Mouse (Mus musculus): ENCODE results near the gene Slc16a8.

Slc16a8 gene

GRCm38 (mm10) chr15:79254661-79255060 lies at the start of gene Slc16a8:
TSS of gene Slc16a8 (minus strand) at chr15:79254761.
- in situ Hi-C loops (cut with MboI; ENCODE audit: low pct_unique_long_range_greater_than_20kb in 1 of 2, low sequenced_read_pairs in 2 of 2, unreplicated experiment in 1 of 2): no loop called here

GRCm38 (mm10) chr15:79303725-79304124 lies 49.2 kb upstream of the Slc16a8 start:
- in situ Hi-C loops (cut with MboI; ENCODE audit: low pct_unique_long_range_greater_than_20kb in 1 of 2, low sequenced_read_pairs in 2 of 2, unreplicated experiment in 1 of 2): no loop called here

- in situ Hi-C loops (cut with MboI; ENCODE audit: low pct_unique_long_range_greater_than_20kb in 1 of 2, low sequenced_read_pairs in 2 of 2, unreplicated experiment in 1 of 2): no loop called here
These were observed 45.1 kb upstream of the Slc16a8 start for GRCm38 (mm10) chr15:79299563-79300155.

GRCm38 (mm10) chr15:79298553-79298952 lies 44.0 kb upstream of the Slc16a8 start:
- in situ Hi-C loops (cut with MboI; ENCODE audit: low pct_unique_long_range_greater_than_20kb in 1 of 2, low sequenced_read_pairs in 2 of 2, unreplicated experiment in 1 of 2): no loop called here

- in situ Hi-C loops (cut with MboI; ENCODE audit: low pct_unique_long_range_greater_than_20kb in 1 of 2, low sequenced_read_pairs in 2 of 2, unreplicated experiment in 1 of 2): no loop called here
These were observed 38.2 kb upstream of the Slc16a8 start for GRCm38 (mm10) chr15:79292779-79293178.

- in situ Hi-C loops (cut with MboI; ENCODE audit: low pct_unique_long_range_greater_than_20kb in 1 of 2, low sequenced_read_pairs in 2 of 2, unreplicated experiment in 1 of 2): no loop called here
These were observed 35.8 kb upstream of the Slc16a8 start for GRCm38 (mm10) chr15:79290340-79290739.

GRCm38 (mm10) chr15:79289441-79289840 lies 34.9 kb upstream of the Slc16a8 start:
- in situ Hi-C loops (cut with MboI; ENCODE audit: low pct_unique_long_range_greater_than_20kb in 1 of 2, low sequenced_read_pairs in 2 of 2, unreplicated experiment in 1 of 2): no loop called here

- in situ Hi-C loops (cut with MboI; ENCODE audit: low pct_unique_long_range_greater_than_20kb in 1 of 2, low sequenced_read_pairs in 2 of 2, unreplicated experiment in 1 of 2): no loop called here
These were observed 33.8 kb upstream of the Slc16a8 start for GRCm38 (mm10) chr15:79288387-79288786.

- in situ Hi-C loops (cut with MboI; ENCODE audit: low pct_unique_long_range_greater_than_20kb in 1 of 2, low sequenced_read_pairs in 2 of 2, unreplicated experiment in 1 of 2): no loop called here
These were observed 32.5 kb upstream of the Slc16a8 start for GRCm38 (mm10) chr15:79287091-79287490.

- in situ Hi-C loops (cut with MboI; ENCODE audit: low pct_unique_long_range_greater_than_20kb in 1 of 2, low sequenced_read_pairs in 2 of 2, unreplicated experiment in 1 of 2): no loop called here
These were observed 31.6 kb upstream of the Slc16a8 start for GRCm38 (mm10) chr15:79286141-79286540.

GRCm38 (mm10) chr15:79285399-79285798 lies 30.8 kb upstream of the Slc16a8 start, which contains the start of gene Baiap2l2:
TSS of gene Baiap2l2 (minus strand) at chr15:79285537.
- in situ Hi-C loops (cut with MboI; ENCODE audit: low pct_unique_long_range_greater_than_20kb in 1 of 2, low sequenced_read_pairs in 2 of 2, unreplicated experiment in 1 of 2): no loop called here

- in situ Hi-C loops (cut with MboI; ENCODE audit: low pct_unique_long_range_greater_than_20kb in 1 of 2, low sequenced_read_pairs in 2 of 2, unreplicated experiment in 1 of 2): no loop called here
These were observed 28.8 kb upstream of the Slc16a8 start for GRCm38 (mm10) chr15:79283371-79283770.

GRCm38 (mm10) chr15:79282434-79282833 lies 27.9 kb upstream of the Slc16a8 start:
- in situ Hi-C loops (cut with MboI; ENCODE audit: low pct_unique_long_range_greater_than_20kb in 1 of 2, low sequenced_read_pairs in 2 of 2, unreplicated experiment in 1 of 2): no loop called here

GRCm38 (mm10) chr15:79281389-79281788 lies 26.8 kb upstream of the Slc16a8 start:
- in situ Hi-C loops (cut with MboI; ENCODE audit: low pct_unique_long_range_greater_than_20kb in 1 of 2, low sequenced_read_pairs in 2 of 2, unreplicated experiment in 1 of 2): no loop called here

- in situ Hi-C loops (cut with MboI; ENCODE audit: low pct_unique_long_range_greater_than_20kb in 1 of 2, low sequenced_read_pairs in 2 of 2, unreplicated experiment in 1 of 2): no loop called here
These were observed 26.3 kb upstream of the Slc16a8 start for GRCm38 (mm10) chr15:79280850-79281249.

GRCm38 (mm10) chr15:79280209-79280608 lies 25.6 kb upstream of the Slc16a8 start:
- in situ Hi-C loops (cut with MboI; ENCODE audit: low pct_unique_long_range_greater_than_20kb in 1 of 2, low sequenced_read_pairs in 2 of 2, unreplicated experiment in 1 of 2): no loop called here

- in situ Hi-C loops (cut with MboI; ENCODE audit: low pct_unique_long_range_greater_than_20kb in 1 of 2, low sequenced_read_pairs in 2 of 2, unreplicated experiment in 1 of 2): loop anchor here in 1 of 2 experiments (5.0 kb wide), 1 partner anchor 45 kb away; no protein-coding TSS in a partner anchor
These were observed 23.2 kb upstream of the Slc16a8 start for GRCm38 (mm10) chr15:79277728-79278127.

GRCm38 (mm10) chr15:79273020-79273419 lies 18.5 kb upstream of the Slc16a8 start:
- in situ Hi-C loops (cut with MboI; ENCODE audit: low pct_unique_long_range_greater_than_20kb in 1 of 2, low sequenced_read_pairs in 2 of 2, unreplicated experiment in 1 of 2): no loop called here

- in situ Hi-C loops (cut with MboI; ENCODE audit: low pct_unique_long_range_greater_than_20kb in 1 of 2, low sequenced_read_pairs in 2 of 2, unreplicated experiment in 1 of 2): no loop called here
These were observed 16.7 kb upstream of the Slc16a8 start for GRCm38 (mm10) chr15:79271124-79271746.

Data from mouse embryonic stem cell (cell line).